Mouse (Mus musculus) MEL (cell line): Measurements from ENCODE around the gene Dntt. TPM values are rescaled to one million over a fixed set of nuclear protein-coding genes. Genes with fewer than 3 reads are reported as not detected.

Experiments used
- DNase-seq: peaks from one replicate; pipeline ENCODE4 v3.0.0; 2011; ENCODE audit warnings: low read depth, low spot score
- H3K27ac ChIP-seq: 2 replicates; pipeline ENCODE4 v1.5.1; 2012; ENCODE audit warnings: low read depth, mild to moderate bottlenecking, control low read depth, low read length, moderate library complexity; ENCODE audit not compliant: control insufficient read depth
- H3K27me3 ChIP-seq, 2 experiments: fragments of 150-350 bp in 1 of 2; sonication (generic) in 1 of 2; 2 replicates each; pipeline ENCODE4 v1.6.1; 2012; ENCODE audit warnings: low read length in 2 of 2, mild to moderate bottlenecking in 2 of 2, improper control_type of control experiment in 1 of 2, moderate library complexity in 1 of 2; ENCODE audit not compliant: insufficient read depth in 2 of 2, control insufficient read depth in 1 of 2
- H3K36me3 ChIP-seq, 2 experiments: 2 replicates each; pipeline ENCODE4 v1.6.1; 2012 to 2014; ENCODE audit warnings: low read length in 2 of 2, improper control_type of control experiment in 1 of 2, inconsistent platforms in 1 of 2, mild to moderate bottlenecking in 1 of 2; ENCODE audit not compliant: insufficient read depth in 2 of 2, control insufficient read depth in 1 of 2
- H3K4me1 ChIP-seq, 2 experiments: fragments of 150-350 bp in 1 of 2; sonication (generic) in 1 of 2; 2 replicates each; pipeline ENCODE4 v1.6.1; 2012; ENCODE audit warnings: low read length in 2 of 2, improper control_type of control experiment in 1 of 2, mild to moderate bottlenecking in 1 of 2; ENCODE audit not compliant: insufficient read depth in 2 of 2, control insufficient read depth in 1 of 2
- H3K4me3 ChIP-seq, 2 experiments: fragments of 150-350 bp in 1 of 2; sonication (generic) in 1 of 2; 2 replicates each; pipeline ENCODE4 v1.5.1; 2012; ENCODE audit warnings: low read depth in 2 of 2, low read length in 2 of 2, mild to moderate bottlenecking in 2 of 2, moderate library complexity in 2 of 2, control low read depth in 1 of 2, improper control_type of control experiment in 1 of 2; ENCODE audit not compliant: control insufficient read depth in 1 of 2, insufficient read depth in 1 of 2
- H3K79me2 ChIP-seq: 2 replicates; pipeline ENCODE4 v1.6.1; 2012; ENCODE audit warnings: mild to moderate bottlenecking, low read length, moderate library complexity; ENCODE audit not compliant: control insufficient read depth, poor library complexity, insufficient read depth
- H3K9ac ChIP-seq: 2 replicates; pipeline ENCODE4 v1.6.1; 2012; ENCODE audit warnings: low read depth, mild to moderate bottlenecking, control low read depth, low read length, moderate library complexity; ENCODE audit not compliant: control insufficient read depth, poor library complexity, severe bottlenecking
- H3K9me3 ChIP-seq: fragments of 150-350 bp; sonication (generic); replicated peaks from 2 replicates; pipeline ENCODE4 v1.6.1; 2012; ENCODE audit warnings: mild to moderate bottlenecking, low read length, improper control_type of control experiment, moderate library complexity; ENCODE audit not compliant: insufficient read depth
- BHLHE40 ChIP-seq: IDR thresholded peaks from 2 replicates; pipeline ENCODE4 v1.6.1; 2012; ENCODE audit warnings: low read depth, mild to moderate bottlenecking, inconsistent platforms, low read length, improper control_type of control experiment, borderline replicate concordance
- CHD2 ChIP-seq: IDR thresholded peaks from 2 replicates; pipeline ENCODE4 v1.6.1; 2011; ENCODE audit warnings: low read length, improper control_type of control experiment
- CTCF ChIP-seq, 3 experiments: IDR thresholded peaks in 2 of 3; conservative IDR thresholded peaks in 1 of 3; 2 replicates each; pipeline ENCODE4 v1.5.1; 2011 to 2012; ENCODE audit warnings: low read length in 3 of 3, low read depth in 2 of 3, mild to moderate bottlenecking in 2 of 3, improper control_type of control experiment in 1 of 3, inconsistent platforms in 1 of 3, mixed read lengths in 1 of 3, moderate library complexity in 1 of 3; ENCODE audit not compliant: control insufficient read depth in 1 of 3, insufficient read depth in 1 of 3, poor library complexity in 1 of 3, severe bottlenecking in 1 of 3
- EP300 ChIP-seq, 2 experiments: IDR thresholded peaks; 2 replicates each; pipeline ENCODE4 v1.6.1; 2011; ENCODE audit warnings: improper control_type of control experiment in 2 of 2, low read length in 2 of 2, low read depth in 1 of 2, mild to moderate bottlenecking in 1 of 2
- GATA1 ChIP-seq: IDR thresholded peaks from 2 replicates; pipeline ENCODE4 v1.6.1; 2011; ENCODE audit warnings: low read depth, low read length, improper control_type of control experiment
- HCFC1 ChIP-seq: IDR thresholded peaks from 2 replicates; pipeline ENCODE4 v1.6.1; 2012; ENCODE audit warnings: low read depth, mild to moderate bottlenecking, inconsistent platforms, low read length, improper control_type of control experiment, moderate library complexity
- MAFK ChIP-seq: IDR thresholded peaks from 2 replicates; pipeline ENCODE4 v1.6.1; 2011; ENCODE audit warnings: low read depth, mild to moderate bottlenecking, low read length, improper control_type of control experiment, borderline replicate concordance
- MAZ ChIP-seq: IDR thresholded peaks from 2 replicates; pipeline ENCODE4 v1.6.1; 2012; ENCODE audit warnings: low read depth, mild to moderate bottlenecking, inconsistent platforms, low read length, improper control_type of control experiment
- MYB ChIP-seq: IDR thresholded peaks from 2 replicates; pipeline ENCODE4 v1.6.1; 2011; ENCODE audit warnings: mild to moderate bottlenecking, low read depth, low read length, improper control_type of control experiment
- NRF1 ChIP-seq: IDR thresholded peaks from 2 replicates; pipeline ENCODE4 v1.6.1; 2014; ENCODE audit warnings: low read depth, mild to moderate bottlenecking, inconsistent platforms, low read length, improper control_type of control experiment, moderate library complexity; ENCODE audit not compliant: poor library complexity, insufficient read depth, severe bottlenecking
- POLR2AphosphoS5 ChIP-seq: IDR thresholded peaks from 2 replicates; pipeline ENCODE4 v1.6.1; 2012; ENCODE audit warnings: low read depth, borderline replicate concordance, mild to moderate bottlenecking, inconsistent platforms, low read length, moderate library complexity, mixed read lengths
- TCF12 ChIP-seq: IDR thresholded peaks from 2 replicates; pipeline ENCODE4 v1.6.1; 2014; ENCODE audit warnings: low read depth, mild to moderate bottlenecking, inconsistent platforms, low read length, improper control_type of control experiment, moderate library complexity
- ZKSCAN1 ChIP-seq: IDR thresholded peaks from 2 replicates; pipeline ENCODE4 v1.6.1; 2012; ENCODE audit warnings: low read depth, mild to moderate bottlenecking, inconsistent platforms, low read length, improper control_type of control experiment, moderate library complexity
- ZNF384 ChIP-seq: IDR thresholded peaks from 2 replicates; pipeline ENCODE4 v1.6.1; 2012; ENCODE audit warnings: low read depth, mild to moderate bottlenecking, inconsistent platforms, low read length, improper control_type of control experiment
- polyA plus RNA-seq, 2 experiments: library from polyadenylated mRNA; stranded (reverse) in 1 of 2; unstranded in 1 of 2; fragments of >175 nt in 1 of 2; fragments of >200 nt in 1 of 2; gene quantifications; 2 replicates each; pipeline versions ENCODE4 v1.2.1 to v1.2.4; 2012; ENCODE audit warnings: low replicate concordance in 2 of 2, low read depth in 1 of 2; ENCODE audit not compliant: insufficient read length in 2 of 2, insufficient read depth in 1 of 2, missing spikeins in 1 of 2
- total RNA-seq: library from RNA; depleted of rRNA; stranded (reverse); fragments of 300-350 nt; gene quantifications from 2 replicates; pipeline ENCODE4 v1.2.3, GENCODE M21; 2012

Dntt gene
- total and polyA plus RNA-seq, 3 experiments = not detected

DNA sequence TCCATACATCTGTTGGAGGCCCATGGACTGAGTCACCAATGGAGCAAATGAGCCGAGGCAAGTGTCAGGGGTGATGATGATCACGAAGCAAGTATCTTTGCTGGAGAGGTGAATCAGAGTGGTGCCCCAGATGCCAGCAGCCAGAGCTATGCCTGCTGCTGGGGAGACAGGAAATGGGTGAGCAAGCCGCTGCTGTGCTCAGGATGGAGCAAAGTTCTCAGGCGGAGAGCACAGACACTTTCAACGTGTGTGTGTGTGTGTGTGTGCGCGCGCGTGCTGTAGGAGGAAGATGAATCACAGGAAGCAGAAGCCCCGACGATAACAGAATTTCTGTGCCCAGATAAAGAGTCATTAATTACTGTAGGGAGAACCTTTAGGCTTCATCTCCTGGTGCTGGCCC is 1.9 kb downstream of the Dntt start:
- DNase-seq = peak; percentile 63
- H3K36me3 ChIP-seq = peaks cover 0 to 3% of the 10 kb centered on the region in 2 experiments; a peak in 1 of 4 replicates
- no peak overlapping the region for H3K9ac ChIP-seq
- H3K9me3 ChIP-seq = no peaks in the 10 kb centered on the region
- H3K27me3 ChIP-seq = peaks cover 11% of the 10 kb centered on the region in 2 experiments
- no peaks in the 10 kb centered on the region for H3K79me2 ChIP-seq
- TF ChIP-seq HCFC1 = no peak
- peak; percentile 48 to 55 for TF ChIP-seq EP300 (IDR thresholded peaks at IDR 0.05; ENCODE audit: low read depth in 1 of 2, low read length in 2 of 2)
- no peak for TF ChIP-seq MAFK
- TF ChIP-seq GATA1 = peak; percentile 38; the same call in 1 of the 2 replicates
- no peak for TF ChIP-seq NRF1
- no peak for TF ChIP-seq CHD2
- TF ChIP-seq BHLHE40 = peak; percentile 33; the same call in 1 of the 2 replicates
- no peak for TF ChIP-seq ZNF384
- TF ChIP-seq ZKSCAN1 = no peak
- TF ChIP-seq MAZ = no peak
- TF ChIP-seq MYB = no peak
- TF ChIP-seq CTCF (IDR thresholded peaks at IDR 0.05 in 2 of 3, conservative IDR thresholded peaks at IDR 0.05 in 1 of 3; ENCODE audit: control insufficient read depth in 1 of 3, insufficient read depth in 1 of 3, low read depth in 2 of 3, low read length in 3 of 3, poor library complexity in 1 of 3, severe bottlenecking in 1 of 3) = no peak
- TF ChIP-seq TCF12 = 0 out of 2 replicates have a peak, but pooled peaks have one; percentile 26
- TF ChIP-seq, all 39 proteins: peak for 4
- no peak overlapping the region for H3K4me3 ChIP-seq
- no peak overlapping the region for H3K27ac ChIP-seq
- no peaks in the 10 kb centered on the region for H3K4me1 ChIP-seq

DNA sequence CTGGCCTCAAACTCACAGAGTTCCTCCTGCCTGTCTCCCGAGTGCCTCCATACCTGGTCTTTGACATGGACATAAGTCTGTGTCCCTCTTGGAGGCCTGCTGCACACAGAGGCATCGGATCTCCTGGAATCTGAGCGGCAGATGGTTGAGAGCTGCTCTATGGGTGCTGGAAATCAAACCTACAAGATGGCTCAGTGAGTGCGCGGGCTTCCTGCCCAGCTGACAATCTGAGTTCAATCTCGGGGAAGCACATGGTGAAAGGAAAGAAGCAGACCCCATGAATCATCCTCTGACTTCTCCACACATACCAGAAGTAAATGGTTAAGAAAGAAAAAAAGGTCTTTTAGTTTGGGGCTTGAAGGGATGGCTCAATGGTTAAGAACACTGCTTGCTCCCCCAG is 2.8 kb downstream of the Dntt start:
- H3K9ac ChIP-seq = no peak overlapping the region
- no peak overlapping the region for H3K27ac ChIP-seq
- H3K79me2 ChIP-seq = no peaks in the 10 kb centered on the region
- H3K27me3 ChIP-seq = peaks cover 11% of the 10 kb centered on the region in 2 experiments
- no peak overlapping the region for H3K4me3 ChIP-seq
- H3K36me3 ChIP-seq = peaks cover 0 to 3% of the 10 kb centered on the region in 2 experiments; a peak in 1 of 4 replicates
- TF ChIP-seq HCFC1 (no peak), GATA1 (no peak), POLR2AphosphoS5 (no peak)
- H3K9me3 ChIP-seq = no peaks in the 10 kb centered on the region
- no peak for DNase-seq
- H3K4me1 ChIP-seq = no peaks in the 10 kb centered on the region
